Mouse (Mus musculus) E14TG2a.4 (cell line): Measurements from ENCODE around the gene Ubash3b.

Experiments
- CTCF ChIP-seq: conservative IDR thresholded peaks from 2 replicates; pipeline ENCODE4 v1.5.1; 2014; ENCODE audit warnings: low read length
- NANOG ChIP-seq: IDR thresholded peaks from 2 replicates; pipeline ENCODE4 v1.6.1; 2014; ENCODE audit warnings: borderline replicate concordance, low read length, mixed read lengths

- TF ChIP-seq CTCF (no peak), NANOG (no peak)
Measured at GRCm38 (mm10) chr9:41130563-41130962, 30.9 kb downstream of the Ubash3b start.
